Mouse (Mus musculus): Measurements from ENCODE around the gene Cd4.

Cd4 gene

GRCm38 (mm10) chr6:124887986-124888385 lies at the start of gene Cd4:
Cd4 (minus strand) TSS chr6:124888221.
- no peak for DNase-seq

- no peak for DNase-seq
Observed at GRCm38 (mm10) chr6:124937493-124937892, 49.5 kb upstream of the Cd4 start.

DNA sequence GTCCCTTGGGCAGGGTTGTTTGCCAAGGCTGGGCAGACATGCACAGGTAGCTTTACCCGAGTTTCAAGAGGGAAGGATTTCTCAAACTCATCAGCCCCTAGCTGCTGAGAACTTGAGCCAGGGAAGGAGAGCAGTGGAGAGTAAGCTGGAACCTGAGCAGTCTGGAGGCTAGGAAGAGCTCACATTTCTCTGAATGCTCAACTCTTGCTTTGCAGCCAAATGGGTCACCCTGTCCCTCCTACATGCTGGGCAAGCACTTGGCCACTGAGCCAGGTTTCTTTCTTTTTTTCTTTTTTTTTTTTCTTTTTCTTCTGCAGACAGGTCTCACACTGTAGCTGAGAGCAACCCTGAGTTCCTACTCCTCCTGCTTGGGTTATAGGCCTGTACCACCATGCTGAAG lies 48.7 kb upstream of the Cd4 start:
- peak; percentile 42 to 50 for DNase-seq

DNA sequence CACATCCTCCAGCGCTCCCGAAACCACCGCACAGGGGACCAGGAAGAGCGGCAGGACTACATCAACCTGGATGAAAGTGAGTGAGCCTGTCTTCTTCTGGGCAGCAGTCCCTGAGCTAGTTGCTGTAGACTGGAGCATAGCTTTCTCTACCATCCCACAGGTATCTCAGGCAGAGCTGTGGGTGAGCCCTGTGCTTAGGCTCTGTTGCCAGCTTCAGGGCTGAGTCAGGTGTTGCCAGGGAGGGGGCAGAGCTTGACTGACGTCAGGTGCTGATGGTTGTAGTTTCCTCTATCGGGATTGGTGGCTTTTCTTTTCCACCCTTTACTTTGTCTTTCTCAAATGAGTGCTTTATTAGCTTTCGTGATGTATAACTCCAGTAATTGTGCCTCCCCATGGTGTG lies 46.6 kb upstream of the Cd4 start:
- peak in 1 of 2 experiments; percentile 20 for DNase-seq

DNA sequence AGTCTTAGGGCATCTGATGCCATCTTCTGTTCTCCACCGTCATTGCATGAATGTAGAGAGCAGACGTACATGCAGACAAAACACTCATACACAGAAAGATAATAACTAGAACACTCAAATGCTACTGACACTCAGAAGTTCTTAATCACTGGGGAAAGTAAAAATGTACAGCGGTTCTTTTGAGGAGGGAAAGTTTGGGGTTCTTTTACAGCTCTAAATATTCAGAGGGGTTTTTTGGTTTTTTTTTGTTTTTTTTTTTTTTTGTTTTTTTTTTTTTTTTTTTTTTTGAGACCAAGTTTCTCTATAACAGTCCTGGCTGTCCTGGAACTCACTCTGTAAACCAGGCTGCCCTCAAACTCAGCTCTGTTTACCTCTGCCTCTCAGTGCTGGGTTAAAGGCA lies 45.1 kb upstream of the Cd4 start:
- no peak for DNase-seq

GRCm38 (mm10) chr6:124932314-124932695 lies 44.3 kb upstream of the Cd4 start:
- DNase-seq = peak; percentile 52 to 64

DNA sequence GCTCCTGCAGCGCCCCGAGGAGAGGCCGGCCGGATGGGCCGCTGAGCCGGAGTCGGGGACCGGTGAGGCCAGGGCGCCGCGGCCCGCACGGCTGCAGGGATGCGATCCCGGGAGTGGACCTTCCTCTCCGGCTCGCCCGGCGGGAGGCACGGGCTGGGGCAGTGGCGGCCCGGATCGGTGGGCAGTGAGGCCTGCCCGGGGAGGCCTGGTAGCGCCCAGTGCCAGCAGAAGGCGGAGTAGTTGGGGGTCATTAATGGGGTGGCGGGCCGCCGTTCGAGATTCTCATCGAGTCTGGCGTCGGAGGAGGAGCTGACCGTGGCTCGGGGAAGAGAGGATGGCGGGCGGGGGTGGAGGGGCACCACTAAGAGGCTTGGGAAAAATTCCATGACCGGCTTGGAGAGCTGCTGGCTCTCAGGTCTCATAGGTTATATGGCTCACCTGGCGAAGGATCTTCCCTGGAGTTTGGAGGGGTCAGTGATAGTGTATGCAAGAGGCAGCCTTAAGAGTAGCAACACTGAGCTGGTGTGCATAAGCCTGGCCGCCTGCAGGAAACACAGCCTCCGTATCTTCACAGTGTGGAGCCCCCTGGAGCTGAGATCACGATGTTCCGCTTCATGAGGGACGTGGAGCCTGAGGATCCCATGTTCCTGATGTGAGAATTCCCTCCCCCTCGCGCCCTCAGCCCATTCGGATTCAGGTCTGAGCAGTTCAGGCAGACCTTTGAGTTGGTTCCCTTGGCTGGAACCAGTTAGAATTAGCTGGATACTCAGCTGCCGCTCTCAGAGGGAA lies 43.7 kb upstream of the Cd4 start:
- peak; percentile 59 to 61 for DNase-seq

DNA sequence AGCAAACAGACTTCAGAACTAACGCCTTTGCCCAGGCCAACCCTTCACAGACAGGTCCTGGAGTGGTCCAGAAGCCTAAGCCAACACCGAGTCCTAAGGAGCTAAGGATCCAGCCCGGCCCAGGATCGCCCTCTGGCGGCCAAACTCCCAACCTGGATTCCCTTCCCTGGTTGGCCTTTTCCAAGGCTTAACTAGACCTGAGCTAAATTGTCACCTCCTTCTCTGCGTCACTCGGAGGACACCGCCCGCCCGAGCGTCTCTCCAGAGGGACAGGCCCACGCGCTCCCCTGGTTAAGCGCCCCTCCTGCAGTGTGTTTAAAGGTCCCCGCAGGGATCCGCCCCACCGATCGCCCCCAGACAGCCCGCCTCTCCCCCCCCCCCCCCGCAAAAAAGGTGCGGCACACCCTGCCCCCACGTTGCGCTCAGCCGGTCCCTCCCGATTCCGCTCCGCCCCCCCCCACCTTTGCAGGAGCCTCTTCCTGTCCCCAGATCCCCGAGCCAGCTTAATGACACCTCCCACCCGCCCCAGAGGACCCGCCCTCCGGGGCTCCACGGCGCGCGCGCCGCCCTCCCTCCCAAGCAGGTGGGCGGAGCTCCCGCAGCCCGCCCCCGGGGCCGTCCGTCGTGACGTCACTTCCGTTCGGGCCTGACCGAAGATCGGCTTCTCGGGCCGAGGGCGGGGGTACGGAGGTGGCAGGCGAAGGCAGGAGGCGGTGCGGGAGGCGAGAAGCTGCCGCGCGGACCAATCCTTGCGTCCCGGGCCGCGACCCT lies 42.9 kb upstream of the Cd4 start, which contains the start of gene Mlf2:
Mlf2 (plus strand) TSS at position 633 of the 771 bp plus-strand sequence.
- DNase-seq = peak; percentile 100

DNA sequence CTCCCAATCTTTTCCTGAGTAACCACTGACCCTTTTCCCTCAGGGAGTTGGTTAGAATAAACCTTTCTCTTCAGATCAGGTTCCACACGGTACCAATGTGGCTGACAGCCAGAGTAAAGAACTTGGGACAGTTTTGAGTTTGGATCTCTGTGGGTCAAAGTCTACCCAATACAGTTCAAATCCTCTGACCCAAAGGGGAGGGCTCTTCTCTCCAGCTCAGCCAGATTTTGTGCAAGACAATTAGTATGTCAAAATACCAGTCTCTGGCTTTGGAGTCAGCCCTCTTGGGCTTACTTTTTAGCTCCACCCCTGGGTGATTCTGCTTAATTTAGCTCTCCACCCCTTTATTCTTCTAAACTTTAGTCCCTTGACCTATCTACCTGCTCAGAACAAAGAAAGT lies 42.2 kb upstream of the Cd4 start:
- DNase-seq = peak in 1 of 2 experiments; percentile 23

DNA sequence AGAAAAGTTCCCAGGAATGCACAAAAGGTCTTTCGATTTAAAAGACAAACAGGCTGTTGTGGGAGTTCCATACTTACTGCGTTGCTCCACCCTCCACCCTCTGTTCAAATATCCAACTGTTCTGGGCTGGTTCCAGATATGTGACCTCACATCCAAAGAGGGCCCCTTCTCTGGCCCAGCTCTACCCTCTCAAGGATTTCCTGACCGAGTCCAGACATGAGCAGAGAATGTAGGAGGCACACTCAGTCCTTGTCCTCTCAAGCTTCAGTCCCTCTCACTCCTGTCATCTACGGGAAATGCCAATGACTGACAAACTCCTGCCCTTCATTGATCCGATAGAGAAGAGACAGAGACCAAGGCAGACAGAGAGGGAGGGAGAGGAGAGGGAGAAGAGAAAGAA lies 37.9 kb upstream of the Cd4 start:
- no peak for DNase-seq

DNA sequence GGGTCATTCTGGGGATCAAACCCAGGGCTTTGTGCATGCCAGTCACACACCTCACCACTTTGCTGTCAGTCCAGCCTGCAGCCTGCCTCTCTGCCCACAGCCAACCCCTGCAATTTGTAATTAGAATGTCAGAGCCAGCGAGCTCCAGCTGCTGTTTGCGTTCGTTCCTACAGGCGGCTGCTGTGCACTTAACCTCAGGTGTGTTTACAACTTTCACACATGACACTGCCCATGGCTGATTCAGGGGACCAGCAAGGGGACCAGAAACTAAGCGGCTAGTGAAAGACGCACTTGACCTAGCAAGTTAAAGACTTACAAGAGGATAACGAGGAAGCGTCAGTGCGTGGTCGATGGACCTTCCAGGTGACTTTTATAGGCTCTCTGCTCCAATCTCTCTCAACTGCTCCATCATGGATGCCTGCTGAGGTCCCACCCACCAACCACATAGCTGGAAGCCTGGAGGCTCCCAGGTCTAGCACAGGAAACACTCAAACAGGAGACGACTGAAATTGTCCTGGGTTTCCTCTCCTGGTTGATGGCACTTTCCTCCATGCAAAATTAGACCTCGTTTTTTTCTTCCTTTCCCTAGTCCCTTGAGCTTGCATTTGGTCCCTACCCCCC lies 37.3 kb upstream of the Cd4 start:
- DNase-seq = no peak

DNA sequence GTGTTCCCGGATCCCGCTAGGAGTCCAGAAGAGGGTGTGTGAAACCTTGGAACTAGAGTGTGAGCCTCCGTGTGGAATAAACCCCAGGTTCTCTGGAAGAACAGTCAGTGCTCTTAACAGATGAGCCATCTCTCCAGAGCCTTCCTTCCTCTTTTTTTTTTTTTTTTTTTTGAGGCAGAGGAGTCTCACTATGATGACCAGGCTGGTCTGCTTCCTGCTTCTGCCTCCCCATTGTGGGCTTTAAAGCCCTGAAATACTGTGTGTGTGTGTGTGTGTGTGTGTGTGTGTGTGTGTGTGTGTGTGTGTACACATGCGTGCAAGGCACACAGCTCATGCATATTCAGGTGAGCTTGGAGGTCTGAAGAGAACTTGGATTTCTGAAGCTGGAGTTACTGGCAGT lies 33.5 kb upstream of the Cd4 start:
- DNase-seq = no peak

DNA sequence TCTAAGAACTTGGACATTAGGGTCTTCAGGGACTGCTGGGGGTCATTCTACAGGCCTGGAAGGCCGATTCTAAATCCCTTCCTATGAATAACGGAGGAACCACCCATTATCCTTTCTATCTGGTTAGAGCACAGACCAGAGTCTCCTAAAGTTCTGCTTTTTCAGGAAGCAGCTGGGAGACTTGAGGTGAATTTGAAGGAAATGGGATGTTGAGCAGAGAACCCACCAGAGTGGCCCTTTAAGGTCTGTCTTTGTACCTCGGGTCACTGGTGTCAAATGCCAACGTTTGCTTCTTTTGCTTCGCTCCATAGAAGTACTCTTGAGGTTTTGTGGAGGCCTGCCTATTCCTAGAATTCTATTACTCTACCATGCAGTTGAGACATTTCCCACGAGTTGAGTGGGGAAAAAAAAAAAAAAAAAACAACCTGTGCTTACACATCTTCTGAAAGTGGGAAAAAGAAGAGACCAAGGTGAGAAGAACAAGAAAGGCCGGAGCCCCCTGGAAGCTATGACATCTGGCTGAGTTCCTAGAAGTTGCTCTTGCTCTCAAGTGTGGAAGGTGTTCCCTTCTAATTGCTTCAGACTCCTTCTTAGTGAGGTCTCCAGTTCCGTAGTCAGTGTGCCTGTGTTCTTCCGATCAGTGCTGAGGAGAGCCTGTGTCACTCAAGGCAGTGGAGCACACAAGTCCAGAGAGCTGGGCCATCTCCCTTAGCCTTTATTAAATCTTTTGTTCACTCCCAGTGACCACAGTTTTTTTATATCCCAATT lies 32.5 kb upstream of the Cd4 start:
- no peak for DNase-seq

DNA sequence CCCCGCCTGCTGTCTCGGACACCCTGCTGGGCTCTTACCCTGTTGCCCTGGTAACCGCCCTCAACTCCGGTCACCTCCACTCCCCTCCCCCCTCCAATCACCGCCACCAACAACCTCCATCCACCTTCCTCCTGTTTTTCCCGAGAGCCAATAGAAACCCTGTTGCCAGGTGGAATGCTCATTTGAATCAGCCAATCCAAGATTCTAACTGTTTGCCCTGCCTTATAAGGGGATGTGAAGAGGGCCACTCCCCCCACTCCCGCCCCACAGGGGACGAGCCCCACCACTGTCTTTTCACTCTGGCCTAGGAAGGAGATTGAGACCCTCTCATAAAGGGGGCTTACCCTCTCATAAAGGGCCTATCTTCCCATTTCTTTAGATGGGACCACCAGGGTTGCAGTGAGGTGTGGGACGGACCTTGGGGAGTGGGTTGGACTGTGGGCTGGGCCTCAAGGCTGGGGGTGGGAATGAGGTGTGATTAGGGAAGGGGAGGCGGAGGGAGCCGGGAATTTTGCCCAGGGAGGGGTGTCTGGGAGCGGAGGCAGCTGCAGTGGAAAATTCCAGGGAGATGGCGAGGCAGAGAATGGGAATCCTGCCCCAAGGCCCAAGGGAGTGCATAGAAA lies 31.8 kb upstream of the Cd4 start, which contains the start of gene Ptms:
Ptms (minus strand) TSS at position 409 of the 623 bp plus-strand sequence.
- DNase-seq = peak; percentile 97 to 99

DNA sequence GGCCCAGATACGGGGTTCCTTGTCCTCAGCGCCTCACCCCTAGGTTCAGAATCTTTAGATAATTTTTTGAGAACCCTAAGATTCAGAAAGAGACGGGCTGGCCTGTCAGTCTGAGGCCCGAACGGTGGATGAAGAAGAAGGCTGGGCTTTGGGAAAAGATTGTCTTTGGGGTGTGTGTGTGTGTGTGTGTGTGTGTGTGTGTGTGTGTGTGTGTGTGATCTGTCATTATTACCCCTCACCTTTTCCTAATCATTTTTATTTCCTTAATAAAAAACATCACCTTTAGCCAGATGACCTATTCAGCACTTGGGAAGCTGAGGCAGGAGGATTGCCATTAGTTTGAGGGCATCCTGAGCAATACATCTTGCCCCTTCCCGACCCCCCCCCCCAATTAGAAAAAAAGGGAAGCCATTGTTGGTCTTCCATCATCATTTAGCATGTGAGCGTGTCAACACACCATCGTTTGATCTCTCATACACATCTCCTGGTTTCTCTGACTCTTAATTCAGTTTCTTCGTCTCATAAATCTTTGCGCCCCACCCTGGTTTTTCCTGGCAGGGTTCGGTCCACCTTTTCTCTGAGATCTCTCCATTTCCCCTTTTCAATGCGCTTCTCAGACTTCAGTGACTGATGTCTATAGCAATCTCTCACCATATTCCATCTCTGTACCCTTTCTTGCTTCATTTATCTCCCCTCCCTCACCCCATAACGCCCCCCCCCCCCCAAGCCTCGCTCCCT lies 31.0 kb upstream of the Cd4 start:
- DNase-seq = peak in 1 of 2 experiments; percentile 46

- DNase-seq = no peak
Observed at GRCm38 (mm10) chr6:124918331-124918690, 30.3 kb upstream of the Cd4 start.

DNA sequence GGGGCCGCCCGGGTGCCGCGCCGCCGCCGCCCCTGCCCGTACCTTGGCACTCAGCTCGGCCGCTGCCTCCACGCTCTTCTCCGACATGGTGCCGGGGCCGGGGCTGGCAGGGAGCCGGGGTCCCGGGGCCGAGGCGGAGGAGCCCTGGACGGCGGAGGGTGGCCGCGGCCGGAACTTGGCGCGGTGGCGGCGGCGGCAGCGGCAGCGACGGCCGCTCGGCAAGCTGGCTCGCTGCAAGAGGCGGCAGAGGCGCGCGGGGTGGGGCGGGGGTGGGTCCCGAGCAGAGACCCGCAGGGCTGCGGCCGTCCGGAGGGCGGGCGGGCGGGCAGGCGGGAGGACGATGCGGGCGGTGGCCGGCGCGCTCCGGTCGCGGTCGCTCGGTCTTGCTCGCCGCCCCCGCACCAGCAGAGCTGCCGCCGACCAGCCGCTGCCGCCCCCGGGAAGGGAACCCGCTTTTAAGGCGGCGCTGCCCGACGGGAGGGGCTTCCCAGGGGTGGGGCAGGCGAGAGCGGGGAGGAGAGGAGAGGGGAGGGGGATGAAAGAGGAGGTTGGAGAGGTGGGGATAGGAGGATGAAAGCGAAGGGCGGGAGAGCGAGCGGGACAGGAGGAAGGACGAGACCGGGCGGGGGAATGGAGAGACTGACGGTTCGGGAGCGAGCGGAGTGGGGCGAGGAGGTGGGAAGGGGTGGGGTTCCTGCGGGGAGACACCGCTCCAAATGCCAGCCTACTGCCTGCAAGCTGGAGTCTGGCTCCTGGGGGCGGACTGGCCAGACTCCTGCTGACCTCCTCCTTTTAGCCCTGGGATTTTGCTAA lies 29.7 kb upstream of the Cd4 start:
- DNase-seq = peak; percentile 94 to 97

DNA sequence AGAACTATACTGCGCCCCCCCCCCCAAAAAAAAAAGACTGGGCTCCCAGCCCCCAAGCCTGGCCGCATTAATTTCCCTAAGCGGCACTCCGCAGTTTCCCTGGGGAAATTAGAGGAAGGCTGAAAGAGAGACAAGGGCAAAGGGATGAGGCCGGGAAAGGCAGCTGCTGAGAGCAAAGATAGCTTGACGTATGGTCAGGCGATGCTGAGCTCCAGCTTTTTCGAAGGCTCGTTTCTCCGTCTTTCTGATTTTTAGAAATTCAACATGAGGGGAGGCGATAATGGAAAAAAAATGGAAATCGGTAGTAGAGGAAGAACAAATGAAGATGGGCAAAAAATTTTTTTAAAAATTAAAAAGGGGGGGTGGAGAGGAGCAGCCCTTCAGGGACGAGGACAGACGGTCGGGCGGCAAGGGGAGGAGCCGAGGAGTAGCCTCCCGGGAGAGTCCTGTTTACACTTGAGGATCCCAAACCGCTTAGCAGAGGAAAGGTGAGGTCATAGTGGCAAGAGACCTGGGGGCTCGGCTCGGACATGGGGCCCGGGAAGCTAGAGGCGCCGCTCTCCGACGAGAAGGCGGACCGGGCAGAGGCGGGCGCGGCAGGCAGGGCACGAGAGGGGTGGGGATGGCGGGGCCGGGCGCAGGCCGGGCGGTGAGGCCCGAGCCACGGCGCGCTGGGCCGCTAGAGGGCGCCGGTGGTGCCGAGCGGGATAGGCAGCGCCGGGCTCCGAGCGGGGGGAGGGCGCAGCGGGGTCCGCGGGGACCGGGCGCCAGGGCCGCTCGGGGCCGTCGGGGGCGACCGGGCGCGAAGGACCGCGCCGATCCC lies 28.9 kb upstream of the Cd4 start:
- peak; percentile 97 to 99 for DNase-seq

DNA sequence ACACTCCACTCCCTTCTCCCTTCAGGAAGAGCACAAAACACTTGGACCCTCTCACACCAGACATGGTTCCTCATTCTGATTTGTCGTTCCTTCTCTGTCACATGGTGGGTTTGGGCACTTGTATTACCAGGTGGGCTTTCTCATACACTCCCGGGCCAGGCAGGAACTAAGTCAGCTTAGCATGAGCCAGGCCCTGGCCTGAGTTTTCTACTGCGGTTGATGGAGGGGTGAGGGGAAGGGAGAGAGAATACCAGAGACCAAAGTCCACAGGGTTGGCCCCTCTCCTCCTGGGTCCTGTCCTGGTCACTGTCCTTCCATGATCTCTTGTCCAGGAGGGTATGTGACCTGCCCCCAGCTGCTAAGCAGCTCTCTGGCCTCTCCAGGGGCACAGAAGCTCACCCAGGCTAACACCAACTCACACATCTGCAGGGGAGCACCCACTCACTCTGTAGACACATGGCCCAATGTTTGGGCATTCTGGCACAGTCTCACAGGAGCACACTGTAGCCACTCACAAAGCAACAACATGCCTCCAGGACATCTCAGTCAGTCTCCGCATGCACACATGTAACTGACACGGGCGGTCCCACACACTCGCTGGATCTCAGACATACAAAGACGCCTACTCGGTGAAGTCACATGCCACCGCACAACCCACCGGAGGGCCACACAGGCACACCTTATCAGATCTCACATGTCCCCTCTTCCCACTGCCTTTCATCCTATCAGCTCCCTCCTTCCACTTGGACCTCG lies 28.1 kb upstream of the Cd4 start:
- DNase-seq = peak; percentile 53 to 57
